Mouse (Mus musculus): Measurements from ENCODE around the gene Ntn3. TPM values are rescaled to one million over a fixed set of nuclear protein-coding genes. Genes with fewer than 3 reads are reported as not detected.

The Ntn3 gene
- polyA plus RNA-seq, 1 experiment from 2014 or later, result 2.3 TPM

- H3K9ac ChIP-seq (replicated peaks; ENCODE audit: low read depth), result 0 out of 2 replicates have a peak overlapping the region, but pooled peaks have one; percentile 8
- H3K27ac ChIP-seq (ENCODE audit: low read length), result no peak overlapping the region; the same call in 1 of the 2 replicates
- no peaks in the 10 kb centered on the region for H3K9me3 ChIP-seq (ENCODE audit: low read length)
- no peak overlapping the region for H3K4me2 ChIP-seq (replicated peaks; ENCODE audit: low read depth, low read length)
- DNase-seq (ENCODE audit: low spot score) (peak; percentile 49), ATAC-seq (no peak)
- no peaks in the 10 kb centered on the region for H3K36me3 ChIP-seq (ENCODE audit: insufficient read depth, low read length)
- no peak overlapping the region for H3K4me3 ChIP-seq (ENCODE audit: low read depth, low read length)
- TF ChIP-seq EP300 (IDR thresholded peaks at IDR 0.05) (no peak), CTCF (IDR thresholded peaks at IDR 0.05) (no peak)
- no peaks in the 10 kb centered on the region for H3K27me3 ChIP-seq (replicated peaks; ENCODE audit: insufficient read depth, low read length)
- WGBS, result 75% methylated on average over 5 of the region's 5 CpGs
- peaks cover 11% of the 10 kb centered on the region; the same call in 1 of the 2 replicates for H3K4me1 ChIP-seq (ENCODE audit: insufficient read depth, low read depth, low read length)
Observed at GRCm38 (mm10) chr17:24161466-24161865, 47.9 kb downstream of the Ntn3 start.

- H3K9ac ChIP-seq (replicated peaks; ENCODE audit: low read depth), result no peak overlapping the region
- no peaks in the 10 kb centered on the region for H3K36me3 ChIP-seq (ENCODE audit: insufficient read depth, low read length)
- H3K9me3 ChIP-seq (ENCODE audit: low read length), result no peaks in the 10 kb centered on the region
- no peak overlapping the region for H3K27ac ChIP-seq (ENCODE audit: low read length)
- H3K27me3 ChIP-seq (replicated peaks; ENCODE audit: insufficient read depth, low read length), result no peaks in the 10 kb centered on the region
- TF ChIP-seq EP300 (IDR thresholded peaks at IDR 0.05), result no peak
- TF ChIP-seq CTCF (IDR thresholded peaks at IDR 0.05), result no peak
- 98% methylated on average over 4 of the region's 4 CpGs for WGBS
- no peak for ATAC-seq
- no peak overlapping the region for H3K4me3 ChIP-seq (ENCODE audit: low read depth, low read length)
- DNase-seq (ENCODE audit: low spot score), result no peak
- peaks cover 8% of the 10 kb centered on the region; the same call in 1 of the 2 replicates for H3K4me1 ChIP-seq (ENCODE audit: insufficient read depth, low read depth, low read length)
- H3K4me2 ChIP-seq (replicated peaks; ENCODE audit: low read depth, low read length), result no peak overlapping the region
Observed at GRCm38 (mm10) chr17:24157526-24157925, 51.8 kb downstream of the Ntn3 start.

DNA sequence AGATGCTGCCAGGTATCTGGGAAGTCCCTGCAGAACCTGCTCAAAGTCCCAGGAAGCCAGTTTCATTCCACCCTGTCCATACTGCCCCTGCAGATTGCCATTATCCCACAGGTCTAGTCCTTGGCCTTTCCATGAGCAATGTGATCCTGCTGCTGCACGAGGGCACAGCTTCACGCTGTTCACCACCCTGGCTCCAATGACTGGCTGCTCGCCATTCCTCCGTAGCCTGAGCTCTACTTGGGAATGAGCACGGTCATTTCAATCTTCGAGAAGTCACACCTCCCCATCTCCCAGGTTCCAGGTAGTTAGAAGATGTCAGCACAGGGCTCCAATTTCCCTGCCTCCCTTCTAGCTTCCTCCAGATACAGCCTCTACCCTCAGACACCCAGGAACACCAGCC lies 52.2 kb downstream of the Ntn3 start:
- Histone ChIP-seq H3K27me3 (replicated peaks; ENCODE audit: insufficient read depth, low read length) (no peaks in the 10 kb centered on the region), H3K4me2 (replicated peaks; ENCODE audit: low read depth, low read length) (no peak overlapping the region), H3K9me3 (ENCODE audit: low read length) (no peaks in the 10 kb centered on the region), H3K27ac (ENCODE audit: low read length) (no peak overlapping the region), H3K9ac (replicated peaks; ENCODE audit: low read depth) (no peak overlapping the region), H3K4me3 (ENCODE audit: low read depth, low read length) (no peak overlapping the region), H3K36me3 (ENCODE audit: insufficient read depth, low read length) (no peaks in the 10 kb centered on the region), H3K4me1 (ENCODE audit: insufficient read depth, low read depth, low read length) (peaks cover 8% of the 10 kb centered on the region; the same call in 1 of the 2 replicates)
- 91% methylated on average over 6 of the region's 6 CpGs for WGBS
- DNase-seq (ENCODE audit: low spot score), result no peak
- no peak for ATAC-seq
- TF ChIP-seq CTCF (IDR thresholded peaks at IDR 0.05), result no peak
- TF ChIP-seq EP300 (IDR thresholded peaks at IDR 0.05), result no peak

GRCm38 (mm10) chr17:24156394-24156793 lies 52.9 kb downstream of the Ntn3 start:
- Histone ChIP-seq H3K27ac (ENCODE audit: low read length) (no peak overlapping the region), H3K9me3 (ENCODE audit: low read length) (no peaks in the 10 kb centered on the region), H3K27me3 (replicated peaks; ENCODE audit: insufficient read depth, low read length) (no peaks in the 10 kb centered on the region), H3K9ac (replicated peaks; ENCODE audit: low read depth) (no peak overlapping the region), H3K4me2 (replicated peaks; ENCODE audit: low read depth, low read length) (no peak overlapping the region), H3K4me3 (ENCODE audit: low read depth, low read length) (no peak overlapping the region), H3K36me3 (ENCODE audit: insufficient read depth, low read length) (no peaks in the 10 kb centered on the region), H3K4me1 (ENCODE audit: insufficient read depth, low read depth, low read length) (peaks cover 6% of the 10 kb centered on the region; the same call in 1 of the 2 replicates)
- DNase-seq (ENCODE audit: low spot score), result no peak
- WGBS, result 75% methylated on average over 3 of the region's 3 CpGs
- no peak for ATAC-seq
- TF ChIP-seq EP300 (IDR thresholded peaks at IDR 0.05) (no peak), CTCF (IDR thresholded peaks at IDR 0.05) (no peak)

- WGBS, result 88% methylated on average over 9 of the region's 9 CpGs
- Histone ChIP-seq H3K27me3 (replicated peaks; ENCODE audit: insufficient read depth, low read length) (no peaks in the 10 kb centered on the region), H3K27ac (ENCODE audit: low read length) (no peak overlapping the region), H3K4me1 (ENCODE audit: insufficient read depth, low read depth, low read length) (peaks cover 6% of the 10 kb centered on the region; the same call in 1 of the 2 replicates), H3K4me3 (ENCODE audit: low read depth, low read length) (no peak overlapping the region), H3K9me3 (ENCODE audit: low read length) (no peaks in the 10 kb centered on the region), H3K4me2 (replicated peaks; ENCODE audit: low read depth, low read length) (no peak overlapping the region), H3K9ac (replicated peaks; ENCODE audit: low read depth) (no peak overlapping the region), H3K36me3 (ENCODE audit: insufficient read depth, low read length) (no peaks in the 10 kb centered on the region)
- no peak for DNase-seq (ENCODE audit: low spot score)
- no peak for ATAC-seq
- TF ChIP-seq EP300 (IDR thresholded peaks at IDR 0.05) (no peak), CTCF (IDR thresholded peaks at IDR 0.05) (no peak)
Observed at GRCm38 (mm10) chr17:24155742-24156141, 53.6 kb downstream of the Ntn3 start.

GRCm38 (mm10) chr17:24154463-24154862 lies 54.9 kb downstream of the Ntn3 start:
- no peak for TF ChIP-seq EP300 (IDR thresholded peaks at IDR 0.05)
- 0 out of 2 replicates have a peak, but pooled peaks have one; percentile 8 for TF ChIP-seq CTCF (IDR thresholded peaks at IDR 0.05)
- ATAC-seq, result peak; percentile 37; the same call in 1 of the 2 replicates
- peak; percentile 42 for DNase-seq (ENCODE audit: low spot score)
- 40% methylated on average over 3 of the region's 3 CpGs for WGBS
- Histone ChIP-seq H3K4me1 (ENCODE audit: insufficient read depth, low read depth, low read length) (peaks cover 6% of the 10 kb centered on the region; the same call in 1 of the 2 replicates), H3K9ac (replicated peaks; ENCODE audit: low read depth) (no peak overlapping the region), H3K9me3 (ENCODE audit: low read length) (no peaks in the 10 kb centered on the region), H3K4me2 (replicated peaks; ENCODE audit: low read depth, low read length) (no peak overlapping the region), H3K27ac (ENCODE audit: low read length) (no peak overlapping the region), H3K4me3 (ENCODE audit: low read depth, low read length) (no peak overlapping the region), H3K27me3 (replicated peaks; ENCODE audit: insufficient read depth, low read length) (no peaks in the 10 kb centered on the region), H3K36me3 (ENCODE audit: insufficient read depth, low read length) (no peaks in the 10 kb centered on the region)

Small RNAs within 50 kb of the gene (microRNA-seq; reads per million reads assigned to microRNA genes)
- gene Mir5134, result 1.5 reads per million
- gene Mir6965, result not detected

Other genes starting within 250 kb of the Ntn3 start
- 0.18 and 0.47 TPM in 2 replicates for gene Prss30, start 229.0 kb downstream of the Ntn3 start, polyA plus RNA-seq (2015; fragmentation: Nextera tagmentation; extraction: Ambion mirVana)
- 0.57 and 0.77 TPM in 2 replicates for gene Prss22, start 211.4 kb downstream of the Ntn3 start, polyA plus RNA-seq (2015; fragmentation: Nextera tagmentation; extraction: Ambion mirVana)
- 0.18 TPM in 2 replicates for gene Prss27, start 171.4 kb downstream of the Ntn3 start, polyA plus RNA-seq (2015; fragmentation: Nextera tagmentation; extraction: Ambion mirVana)
- 34.3 and 36.9 TPM in 2 replicates for gene Kctd5, start 136.0 kb downstream of the Ntn3 start, polyA plus RNA-seq (2015; fragmentation: Nextera tagmentation; extraction: Ambion mirVana)
- 26.4 and 32.3 TPM in 2 replicates for gene Pdpk1, start 58.6 kb downstream of the Ntn3 start, polyA plus RNA-seq (2015; fragmentation: Nextera tagmentation; extraction: Ambion mirVana)
- 44.1 and 44.2 TPM in 2 replicates for gene Amdhd2, start 45.8 kb downstream of the Ntn3 start, polyA plus RNA-seq (2015; fragmentation: Nextera tagmentation; extraction: Ambion mirVana)
- gene Atp6v0c, start 39.8 kb downstream of the Ntn3 start, polyA plus RNA-seq (2015; fragmentation: Nextera tagmentation; extraction: Ambion mirVana), result 566 and 620 TPM in 2 replicates
- gene Tbc1d24, start 4.0 kb downstream of the Ntn3 start, polyA plus RNA-seq (2015; fragmentation: Nextera tagmentation; extraction: Ambion mirVana), result 1.8 and 1.9 TPM in 2 replicates
- gene Tedc2, start 11.3 kb upstream of the Ntn3 start, polyA plus RNA-seq (2015; fragmentation: Nextera tagmentation; extraction: Ambion mirVana), result 5.3 and 6.3 TPM in 2 replicates
- gene Ccnf, start 42.0 kb upstream of the Ntn3 start, polyA plus RNA-seq (2015; fragmentation: Nextera tagmentation; extraction: Ambion mirVana), result 2.8 and 4.5 TPM in 2 replicates
- gene Abca17, start 141.5 kb upstream of the Ntn3 start, polyA plus RNA-seq (2015; fragmentation: Nextera tagmentation; extraction: Ambion mirVana), result 1.5 and 1.7 TPM in 2 replicates
- gene Abca3, start 142.4 kb upstream of the Ntn3 start, polyA plus RNA-seq (2015; fragmentation: Nextera tagmentation; extraction: Ambion mirVana), result 66.4 and 71.5 TPM in 2 replicates
- gene Rnps1, start 205.0 kb upstream of the Ntn3 start, polyA plus RNA-seq (2015; fragmentation: Nextera tagmentation; extraction: Ambion mirVana), result 99.6 and 109 TPM in 2 replicates
- 81.7 and 92.6 TPM in 2 replicates for gene Eci1, start 217.1 kb upstream of the Ntn3 start, polyA plus RNA-seq (2015; fragmentation: Nextera tagmentation; extraction: Ambion mirVana)
- 1.1 and 1.4 TPM in 2 replicates for gene Dnase1l2, start 233.6 kb upstream of the Ntn3 start, polyA plus RNA-seq (2015; fragmentation: Nextera tagmentation; extraction: Ambion mirVana)